Mouse (Mus musculus) hindbrain, embryonic 10.5 days (tissue): ENCODE results near the gene Atp2b2. TPM values are rescaled to one million over a fixed set of nuclear protein-coding genes. Genes with fewer than 3 reads are reported as not detected.

Source experiments
- DNase-seq: peaks from one replicate; pipeline ENCODE4 v3.0.0-alpha.2; 2017; ENCODE audit warnings: low spot score
- H3K27ac ChIP-seq: fragments of 300-500 bp; sonication (generic); 2 replicates; pipeline ENCODE4 v1.5.1; 2016; ENCODE audit warnings: mild to moderate bottlenecking, moderate library complexity
- H3K27me3 ChIP-seq: fragments of 300-500 bp; sonication (generic); 2 replicates; pipeline ENCODE4 v1.6.1; 2016; ENCODE audit warnings: mild to moderate bottlenecking; ENCODE audit not compliant: poor library complexity, insufficient read depth, severe bottlenecking
- H3K36me3 ChIP-seq: fragments of 300-500 bp; sonication (generic); 2 replicates; pipeline ENCODE4 v1.6.1; 2016; ENCODE audit warnings: mild to moderate bottlenecking, moderate library complexity
- H3K4me1 ChIP-seq: fragments of 300-500 bp; sonication (generic); replicated peaks from 2 replicates; pipeline ENCODE4 v1.6.1; 2016; ENCODE audit warnings: mild to moderate bottlenecking
- H3K4me3 ChIP-seq: fragments of 300-500 bp; sonication (generic); 2 replicates; pipeline ENCODE4 v1.5.1; 2016; ENCODE audit warnings: mild to moderate bottlenecking, moderate library complexity
- H3K9me3 ChIP-seq: fragments of 300-500 bp; sonication (generic); 2 replicates; pipeline ENCODE4 v1.6.1; 2016; ENCODE audit warnings: mild to moderate bottlenecking, moderate library complexity
- WGBS: fragments of 180-500 bp; shearing (Covaris S2); methylation state at CpG from one replicate; pipeline ENCODE4 v1.1.7; 2016; 5-methylcytosine and 5-hydroxymethylcytosine counted together
- polyA plus RNA-seq: library from polyadenylated mRNA; unstranded; fragments of >200 nt; fragmentation: Nextera tagmentation; extraction: Ambion mirVana; gene quantifications from 2 replicates; pipeline ENCODE4 v1.2.1, GENCODE M21; 2016

Gene Atp2b2
- polyA plus RNA-seq, 1 experiment from 2014 or later = 5.8 TPM

DNA sequence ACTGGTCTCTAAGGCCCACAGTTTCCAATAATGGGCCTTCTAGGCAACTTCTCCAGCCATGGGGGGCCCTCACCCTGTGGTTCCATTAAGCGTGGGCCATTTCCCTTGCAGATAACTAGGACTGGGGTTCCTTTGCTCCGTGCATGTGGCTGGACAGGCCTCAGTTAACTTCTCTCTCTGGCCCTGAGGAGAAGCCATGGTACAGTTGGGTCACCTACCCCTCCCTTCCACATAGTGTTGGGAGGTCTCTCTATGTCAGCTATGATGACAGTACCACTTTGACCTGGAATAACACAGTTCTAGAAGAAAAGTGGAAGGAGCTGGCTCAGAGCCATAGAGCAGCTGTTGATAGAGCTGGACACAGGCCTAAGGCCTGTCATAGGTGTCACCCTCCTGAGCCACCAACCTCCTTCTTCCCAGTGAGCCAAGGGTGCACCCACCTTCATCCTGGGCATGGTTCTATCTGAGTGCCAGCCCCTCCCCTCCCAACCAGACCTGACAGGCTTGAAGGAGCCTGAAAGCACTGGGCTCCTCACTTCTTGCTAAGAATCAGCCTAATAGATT is 185.0 kb downstream of the Atp2b2 start:
- no peaks in the 10 kb centered on the region for H3K9me3 ChIP-seq
- no peaks in the 10 kb centered on the region for H3K27me3 ChIP-seq
- peaks cover 36% of the 10 kb centered on the region for H3K4me1 ChIP-seq
- 78% methylated on average over 2 of the region's 2 CpGs for WGBS
- no peak overlapping the region; the same call in 1 of the 2 replicates for H3K27ac ChIP-seq
- no peak overlapping the region for H3K4me3 ChIP-seq
- H3K36me3 ChIP-seq = no peaks in the 10 kb centered on the region
- no peak for DNase-seq

- peaks cover 36% of the 10 kb centered on the region for H3K4me1 ChIP-seq
- no peaks in the 10 kb centered on the region for H3K36me3 ChIP-seq
- H3K27me3 ChIP-seq = no peaks in the 10 kb centered on the region
- 76% methylated on average over 15 of the region's 15 CpGs for WGBS
- 0 out of 2 replicates have a peak overlapping the region, but pooled peaks have one; percentile 23 for H3K27ac ChIP-seq
- no peak overlapping the region for H3K4me3 ChIP-seq
- no peaks in the 10 kb centered on the region for H3K9me3 ChIP-seq
- DNase-seq = peak; percentile 12
Observed at GRCm38 (mm10) chr6:113856790-113857189, 185.6 kb downstream of the Atp2b2 start.

- Histone ChIP-seq H3K4me3 (no peak overlapping the region), H3K4me1 (peaks cover 34% of the 10 kb centered on the region), H3K36me3 (no peaks in the 10 kb centered on the region), H3K27ac (peak overlapping the region; percentile 23; the same call in 1 of the 2 replicates), H3K9me3 (no peaks in the 10 kb centered on the region), H3K27me3 (no peaks in the 10 kb centered on the region)
- WGBS = 98% methylated on average over 1 of the region's 1 CpGs
- DNase-seq = no peak
Observed at GRCm38 (mm10) chr6:113856095-113856646, 186.2 kb downstream of the Atp2b2 start.

DNA sequence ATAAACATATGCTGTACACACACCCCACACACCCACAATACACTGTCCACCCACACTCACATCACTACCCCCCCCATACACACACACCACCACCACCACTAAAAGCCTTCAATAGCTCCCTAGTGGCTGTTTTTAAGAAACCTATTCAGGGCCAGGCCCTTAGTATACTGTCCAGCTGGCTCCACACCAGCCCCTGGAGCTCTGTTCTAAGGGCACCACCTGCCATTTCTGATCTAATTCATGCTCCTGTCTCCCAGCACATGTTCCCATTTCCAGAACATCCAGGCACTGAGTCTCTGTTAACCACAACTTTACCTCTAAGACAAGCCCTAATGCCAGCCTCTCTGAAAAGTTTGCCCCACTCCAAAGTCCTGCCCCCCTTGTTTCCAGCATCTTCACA is 186.8 kb downstream of the Atp2b2 start:
- 0 out of 2 replicates have a peak overlapping the region, but pooled peaks have one; percentile 4 for H3K27ac ChIP-seq
- peaks cover 28% of the 10 kb centered on the region for H3K4me1 ChIP-seq
- DNase-seq = no peak
- no peaks in the 10 kb centered on the region for H3K9me3 ChIP-seq
- H3K27me3 ChIP-seq = no peaks in the 10 kb centered on the region
- H3K36me3 ChIP-seq = no peaks in the 10 kb centered on the region
- H3K4me3 ChIP-seq = no peak overlapping the region

DNA sequence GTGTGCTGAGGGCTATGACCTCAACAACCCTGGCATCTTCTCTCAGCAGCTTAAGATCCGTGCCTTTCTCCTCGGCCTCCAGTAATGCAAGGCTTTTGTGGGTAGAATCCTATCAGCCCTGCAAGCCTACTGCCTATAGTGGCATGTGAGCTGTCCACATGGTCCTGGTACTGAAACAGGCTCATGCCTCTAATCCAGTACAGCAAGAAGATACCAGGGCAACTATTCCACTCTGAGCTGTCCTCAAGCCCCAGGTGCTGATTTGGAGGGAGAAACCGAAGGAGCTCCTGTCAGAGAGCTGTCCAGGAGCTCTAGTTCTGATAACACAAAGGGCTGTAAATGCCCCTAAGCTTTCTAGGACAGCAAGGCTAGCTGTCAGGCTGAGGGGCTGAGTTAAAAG is 190.1 kb downstream of the Atp2b2 start:
- 15% methylated on average over 3 of the region's 3 CpGs for WGBS
- Histone ChIP-seq H3K27ac (no peak overlapping the region), H3K4me1 (peaks cover 17% of the 10 kb centered on the region), H3K36me3 (no peaks in the 10 kb centered on the region), H3K27me3 (no peaks in the 10 kb centered on the region), H3K9me3 (no peaks in the 10 kb centered on the region), H3K4me3 (no peak overlapping the region)
- DNase-seq = peak; percentile 81

- DNase-seq = no peak
- Histone ChIP-seq H3K27me3 (no peaks in the 10 kb centered on the region), H3K36me3 (no peaks in the 10 kb centered on the region), H3K9me3 (no peaks in the 10 kb centered on the region), H3K4me1 (no peaks in the 10 kb centered on the region), H3K27ac (no peak overlapping the region), H3K4me3 (no peak overlapping the region)
- WGBS = 89% methylated on average over 3 of the region's 3 CpGs
Observed at GRCm38 (mm10) chr6:113849819-113850218, 192.6 kb downstream of the Atp2b2 start.

DNA sequence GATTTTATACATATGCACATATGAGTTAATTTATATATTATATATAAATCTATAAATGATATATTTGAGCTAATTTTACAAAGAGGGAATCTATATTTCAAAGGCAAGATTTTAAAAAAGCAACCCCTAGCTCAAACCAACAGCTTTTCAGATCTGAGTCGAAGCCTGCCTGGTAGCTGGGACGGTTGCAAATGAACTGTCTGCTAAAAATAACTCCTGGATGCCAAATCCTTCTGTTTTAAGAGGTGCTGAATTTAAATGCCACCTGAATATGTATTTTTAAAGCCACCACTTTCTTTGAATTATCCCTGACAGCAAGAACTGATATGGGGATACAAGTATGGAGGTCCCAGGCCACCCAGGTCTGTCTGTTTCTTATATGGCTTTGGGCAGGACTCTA is 193.8 kb downstream of the Atp2b2 start:
- Histone ChIP-seq H3K4me1 (peaks cover 1% of the 10 kb centered on the region; the same call in 1 of the 2 replicates), H3K36me3 (no peaks in the 10 kb centered on the region), H3K27ac (no peak overlapping the region), H3K4me3 (no peak overlapping the region), H3K27me3 (no peaks in the 10 kb centered on the region), H3K9me3 (no peaks in the 10 kb centered on the region)
- WGBS = 81% methylated on average over 2 of the region's 2 CpGs
- no peak for DNase-seq

GRCm38 (mm10) chr6:113847092-113847491 is 195.3 kb downstream of the Atp2b2 start:
- Histone ChIP-seq H3K4me3 (no peak overlapping the region), H3K27me3 (no peaks in the 10 kb centered on the region), H3K36me3 (no peaks in the 10 kb centered on the region), H3K27ac (no peak overlapping the region), H3K9me3 (no peaks in the 10 kb centered on the region), H3K4me1 (peaks cover 7% of the 10 kb centered on the region; the same call in 1 of the 2 replicates)
- WGBS = 84% methylated on average over 2 of the region's 2 CpGs
- no peak for DNase-seq

- no peaks in the 10 kb centered on the region for H3K27me3 ChIP-seq
- 17% methylated on average over 3 of the region's 3 CpGs for WGBS
- H3K9me3 ChIP-seq = no peaks in the 10 kb centered on the region
- H3K36me3 ChIP-seq = no peaks in the 10 kb centered on the region
- peaks cover 7% of the 10 kb centered on the region; the same call in 1 of the 2 replicates for H3K4me1 ChIP-seq
- no peak overlapping the region for H3K27ac ChIP-seq
- peak; percentile 34 for DNase-seq
- no peak overlapping the region for H3K4me3 ChIP-seq
Observed at GRCm38 (mm10) chr6:113843248-113843647, 199.2 kb downstream of the Atp2b2 start.

- no peak overlapping the region for H3K27ac ChIP-seq
- H3K9me3 ChIP-seq = no peaks in the 10 kb centered on the region
- H3K36me3 ChIP-seq = no peaks in the 10 kb centered on the region
- H3K4me1 ChIP-seq = peaks cover 8% of the 10 kb centered on the region; the same call in 1 of the 2 replicates
- no peak overlapping the region for H3K4me3 ChIP-seq
- H3K27me3 ChIP-seq = no peaks in the 10 kb centered on the region
- no peak for DNase-seq
- 30% methylated on average over 1 of the region's 1 CpGs for WGBS
Observed at GRCm38 (mm10) chr6:113838493-113838892, 203.9 kb downstream of the Atp2b2 start.

DNA sequence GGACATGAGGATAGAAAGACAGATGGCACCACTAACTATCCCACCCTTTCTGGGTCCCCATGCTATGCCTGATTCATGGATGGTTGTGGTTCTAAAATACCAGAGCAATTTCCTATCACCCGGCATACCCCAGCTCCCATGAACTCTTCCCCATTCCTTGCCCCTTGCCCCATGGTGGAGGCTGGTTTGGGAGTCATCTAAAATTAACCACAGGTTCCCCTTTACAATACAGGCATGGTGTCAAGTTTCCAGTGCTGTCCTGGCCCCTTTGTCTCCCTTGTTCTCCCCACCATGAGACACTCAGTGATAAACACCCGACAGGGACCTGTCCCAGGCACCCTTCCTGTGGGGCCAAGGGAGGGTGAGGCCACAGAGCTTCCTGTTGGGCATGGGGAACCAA is 204.7 kb downstream of the Atp2b2 start:
- 74% methylated on average over 2 of the region's 2 CpGs for WGBS
- no peak overlapping the region for H3K4me3 ChIP-seq
- H3K27ac ChIP-seq = no peak overlapping the region
- 0 out of 2 replicates have a peak, but pooled peaks cover 4% of the 10 kb centered on the region for H3K4me1 ChIP-seq
- no peaks in the 10 kb centered on the region for H3K9me3 ChIP-seq
- DNase-seq = no peak
- no peaks in the 10 kb centered on the region for H3K27me3 ChIP-seq
- H3K36me3 ChIP-seq = no peaks in the 10 kb centered on the region

GRCm38 (mm10) chr6:113836545-113836944 is 205.9 kb downstream of the Atp2b2 start:
- H3K36me3 ChIP-seq = no peaks in the 10 kb centered on the region
- DNase-seq = peak; percentile 17
- H3K9me3 ChIP-seq = no peaks in the 10 kb centered on the region
- H3K27ac ChIP-seq = no peak overlapping the region
- H3K27me3 ChIP-seq = no peaks in the 10 kb centered on the region
- H3K4me1 ChIP-seq = 0 out of 2 replicates have a peak, but pooled peaks cover 4% of the 10 kb centered on the region
- WGBS = 64% methylated on average over 3 of the region's 3 CpGs
- no peak overlapping the region for H3K4me3 ChIP-seq

GRCm38 (mm10) chr6:113830463-113830862 is 211.9 kb downstream of the Atp2b2 start:
- H3K4me1 ChIP-seq = no peaks in the 10 kb centered on the region
- 95% methylated on average over 2 of the region's 2 CpGs for WGBS

More at GRCm38 (mm10) chr6:113830463-113830862, 211.9 kb downstream of the Atp2b2 start:
- Histone ChIP-seq H3K4me3 (no peak overlapping the region), H3K9me3 (no peaks in the 10 kb centered on the region), H3K27me3 (no peaks in the 10 kb centered on the region), H3K36me3 (no peaks in the 10 kb centered on the region), H3K27ac (no peak overlapping the region)
- no peak for DNase-seq
